Mouse (Mus musculus) lung, embryonic 16.5 days (tissue): ENCODE measurements around the gene Lmbr1l. TPM values are rescaled to one million over a fixed set of nuclear protein-coding genes. Genes with fewer than 3 reads are reported as not detected.
"Not testable (repeated sequence)": the region's sequence is repeated elsewhere in the genome, so short reads cannot be mapped to it uniquely, and the experiment has no call there.

Experiments used
- ATAC-seq: fragments of 200-750 bp; cut with Nextera tagmentation; 2 replicates; pipeline ENCODE4 v1.8.0; 2017; ENCODE audit warnings: low read depth, mild to moderate bottlenecking, moderate library complexity
- H3K27ac ChIP-seq: fragments of 300-500 bp; sonication (generic); 2 replicates; pipeline ENCODE4 v1.5.1; 2014; ENCODE audit warnings: mild to moderate bottlenecking, control low read depth, low read length
- H3K27me3 ChIP-seq: fragments of 300-500 bp; sonication (generic); 2 replicates; pipeline ENCODE4 v1.6.1; 2014; ENCODE audit warnings: low read depth, low read length, mixed read lengths; ENCODE audit not compliant: control insufficient read depth, insufficient read depth
- H3K36me3 ChIP-seq: fragments of 300-500 bp; sonication (generic); 2 replicates; pipeline ENCODE4 v1.6.1; 2014; ENCODE audit warnings: low read length; ENCODE audit not compliant: control insufficient read depth, insufficient read depth
- H3K4me1 ChIP-seq: fragments of 300-500 bp; sonication (generic); replicated peaks from 2 replicates; pipeline ENCODE4 v1.6.1; 2014; ENCODE audit warnings: low read length, mixed read lengths; ENCODE audit not compliant: control insufficient read depth, insufficient read depth
- H3K4me2 ChIP-seq: fragments of 300-500 bp; sonication (generic); 2 replicates; pipeline ENCODE4 v1.6.1; 2014; ENCODE audit warnings: low read depth, low read length, control low read depth
- H3K4me3 ChIP-seq: fragments of 300-500 bp; sonication (generic); 2 replicates; pipeline ENCODE4 v1.5.1; 2014; ENCODE audit warnings: mild to moderate bottlenecking, low read length, control low read depth
- H3K9ac ChIP-seq: fragments of 300-500 bp; sonication (generic); 2 replicates; pipeline ENCODE4 v1.6.1; 2014; ENCODE audit warnings: low read length, control low read depth
- H3K9me3 ChIP-seq: fragments of 300-500 bp; sonication (generic); 2 replicates; pipeline ENCODE4 v1.6.1; 2016; ENCODE audit warnings: low read length; ENCODE audit not compliant: control insufficient read depth
- WGBS: fragments of 180-500 bp; shearing (Covaris S2); extraction: QIAGEN DNeasy Blood & Tissue Kit; methylation state at CpG from one replicate; pipeline ENCODE4 v1.1.7; 2014; 5-methylcytosine and 5-hydroxymethylcytosine counted together
- polyA plus RNA-seq: library from polyadenylated mRNA; unstranded; fragments of >200 nt; fragmentation: Nextera tagmentation; extraction: Ambion mirVana; gene quantifications from 2 replicates; pipeline ENCODE4 v1.2.1, GENCODE M21; 2015

Gene Lmbr1l
- polyA plus RNA-seq, 1 experiment from 2014 or later = 15.7 TPM

- Histone ChIP-seq H3K4me2 (peak overlapping the region; percentile 55), H3K4me3 (peak overlapping the region; percentile 86), H3K9ac (peak overlapping the region; percentile 89), H3K9me3 (no peaks in the 10 kb centered on the region), H3K4me1 (peaks cover 2% of the 10 kb centered on the region; the same call in 1 of the 2 replicates), H3K27me3 (no peaks in the 10 kb centered on the region), H3K36me3 (peaks cover 4% of the 10 kb centered on the region; the same call in 1 of the 2 replicates), H3K27ac (peak overlapping the region; percentile 95)
- WGBS = under 1% methylated on average over 41 of the region's 41 CpGs
- peak; percentile 83 for ATAC-seq
These were observed 34.8 kb upstream of the Lmbr1l start for GRCm38 (mm10) chr15:98952751-98953400.

- peak overlapping the region; percentile 44; the same call in 1 of the 2 replicates for H3K27ac ChIP-seq
- WGBS = 19% methylated on average over 5 of the region's 5 CpGs
- peaks cover 4% of the 10 kb centered on the region; the same call in 1 of the 2 replicates for H3K36me3 ChIP-seq
- H3K4me2 ChIP-seq = peak overlapping the region; percentile 55
- no peaks in the 10 kb centered on the region for H3K27me3 ChIP-seq
- no peaks in the 10 kb centered on the region for H3K9me3 ChIP-seq
- peaks cover 2% of the 10 kb centered on the region; the same call in 1 of the 2 replicates for H3K4me1 ChIP-seq
- no peak for ATAC-seq
- peak overlapping the region; percentile 63 for H3K9ac ChIP-seq
- H3K4me3 ChIP-seq = peak overlapping the region; percentile 86
These were observed 34.0 kb upstream of the Lmbr1l start for GRCm38 (mm10) chr15:98952063-98952455.

DNA sequence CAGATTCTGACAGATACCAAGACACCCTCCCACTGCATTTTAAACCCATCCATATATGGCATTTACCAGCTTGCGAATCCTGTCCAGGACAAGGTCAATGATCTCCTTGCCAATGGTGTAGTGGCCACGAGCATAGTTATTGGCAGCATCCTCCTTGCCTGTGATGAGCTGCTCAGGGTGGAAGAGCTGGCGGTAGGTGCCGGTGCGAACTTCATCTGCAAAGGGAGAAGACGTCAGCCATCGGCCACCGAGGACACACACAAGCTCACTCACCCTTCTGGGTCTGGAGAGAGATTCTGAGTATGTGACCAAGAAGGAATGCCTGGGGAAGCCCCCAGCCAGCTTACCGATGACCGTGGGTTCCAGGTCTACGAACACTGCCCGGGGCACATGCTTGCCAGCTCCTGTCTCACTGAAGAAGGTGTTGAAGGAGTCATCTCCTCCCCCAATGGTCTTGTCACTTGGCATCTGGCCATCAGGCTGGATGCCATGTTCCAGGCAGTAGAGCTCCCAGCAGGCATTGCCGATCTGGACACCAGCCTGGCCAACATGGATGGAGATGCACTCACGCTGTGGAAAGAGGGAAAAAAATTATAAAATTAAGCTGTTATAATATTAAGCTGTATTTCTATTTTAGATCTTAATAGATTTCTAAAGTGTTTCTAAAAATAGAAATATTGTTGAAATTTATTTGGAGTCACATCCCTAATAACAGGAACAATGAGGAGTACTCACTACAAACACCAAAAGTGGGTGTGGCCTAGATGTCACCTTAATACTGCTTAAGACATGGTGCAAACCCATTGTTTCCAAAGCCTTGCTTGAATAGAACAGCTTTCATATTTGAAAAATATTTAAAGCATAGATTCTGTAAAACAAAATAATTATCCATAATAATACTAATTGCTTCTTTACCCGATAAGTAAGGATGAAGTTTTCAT lies 33.4 kb upstream of the Lmbr1l start:
- H3K27ac ChIP-seq, ATAC-seq, H3K36me3 ChIP-seq, H3K4me1 ChIP-seq, H3K9me3 ChIP-seq, H3K27me3 ChIP-seq: not testable (repeated sequence)
- peak overlapping the region; percentile 86 for H3K4me3 ChIP-seq
- peak overlapping the region; percentile 55 for H3K4me2 ChIP-seq
- peak overlapping the region; percentile 63; the same call in 1 of the 2 replicates for H3K9ac ChIP-seq
- 79% methylated on average over 11 of the region's 15 CpGs for WGBS

- Histone ChIP-seq H3K36me3 (peaks cover 4% of the 10 kb centered on the region; the same call in 1 of the 2 replicates), H3K27ac (no peak overlapping the region), H3K4me2 (no peak overlapping the region), H3K4me3 (no peak overlapping the region), H3K9ac (no peak overlapping the region), H3K4me1 (no peaks in the 10 kb centered on the region; the same call in 1 of the 2 replicates), H3K27me3 (no peaks in the 10 kb centered on the region), H3K9me3 (no peaks in the 10 kb centered on the region)
- no peak for ATAC-seq
- 73% methylated on average over 3 of the region's 3 CpGs for WGBS
These were observed 31.5 kb upstream of the Lmbr1l start for GRCm38 (mm10) chr15:98949607-98949892.

GRCm38 (mm10) chr15:98948857-98949606 lies 31.0 kb upstream of the Lmbr1l start:
- H3K4me3 ChIP-seq = no peak overlapping the region
- H3K27me3 ChIP-seq = no peaks in the 10 kb centered on the region
- H3K27ac ChIP-seq = no peak overlapping the region
- no peaks in the 10 kb centered on the region; the same call in 1 of the 2 replicates for H3K4me1 ChIP-seq
- no peak overlapping the region for H3K4me2 ChIP-seq
- no peaks in the 10 kb centered on the region for H3K9me3 ChIP-seq
- no peak for ATAC-seq
- H3K36me3 ChIP-seq = peaks cover 4% of the 10 kb centered on the region; the same call in 1 of the 2 replicates
- no peak overlapping the region for H3K9ac ChIP-seq
- WGBS = 69% methylated on average over 6 of the region's 6 CpGs

DNA sequence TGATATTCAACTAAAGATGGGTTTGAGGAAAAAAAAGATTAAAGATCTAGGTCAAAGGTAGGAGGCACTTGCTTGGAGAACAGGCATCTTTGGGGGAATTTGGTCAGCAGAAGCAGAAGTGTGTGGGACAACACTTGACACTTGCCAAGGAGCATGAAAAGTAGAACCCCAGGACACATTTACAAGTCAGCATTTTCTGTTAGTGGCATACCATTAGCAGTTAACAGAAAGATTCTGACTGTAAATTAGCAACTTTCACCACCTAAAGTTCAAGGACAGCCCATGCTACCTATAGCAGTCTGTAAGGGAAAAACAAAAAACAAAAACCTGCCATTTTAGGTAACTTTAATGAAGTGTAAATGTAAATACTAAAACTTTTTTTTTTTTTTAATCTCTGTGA lies 30.4 kb upstream of the Lmbr1l start:
- ATAC-seq = no peak
- Histone ChIP-seq H3K4me1 (no peaks in the 10 kb centered on the region; the same call in 1 of the 2 replicates), H3K27me3 (no peaks in the 10 kb centered on the region), H3K9ac (no peak overlapping the region), H3K27ac (no peak overlapping the region), H3K4me2 (no peak overlapping the region), H3K9me3 (no peaks in the 10 kb centered on the region), H3K4me3 (no peak overlapping the region), H3K36me3 (peaks cover 4% of the 10 kb centered on the region; the same call in 1 of the 2 replicates)

GRCm38 (mm10) chr15:98947884-98948283 lies 29.9 kb upstream of the Lmbr1l start:
- 43% methylated on average over 3 of the region's 3 CpGs for WGBS
- no peak for ATAC-seq

DNA sequence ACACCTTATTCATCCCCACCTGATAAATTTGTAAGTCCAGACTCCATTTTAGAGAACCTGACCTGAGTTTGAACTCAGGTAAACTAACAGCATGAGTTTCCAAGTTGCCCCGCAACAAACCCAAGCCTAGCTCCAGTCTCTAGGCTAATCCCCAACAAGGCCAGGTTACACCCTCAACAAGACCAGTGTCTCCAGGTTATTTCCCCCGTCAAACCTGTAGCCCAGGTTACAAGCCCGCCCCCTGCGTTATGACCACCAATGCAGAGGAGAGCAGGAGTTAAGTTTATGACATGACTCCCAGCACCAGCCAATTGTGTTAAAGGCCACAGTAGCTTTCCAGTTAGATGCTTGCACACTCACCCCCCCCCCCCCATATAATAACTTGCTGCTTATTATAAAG lies 25.1 kb upstream of the Lmbr1l start:
- ATAC-seq = no peak
- no peak overlapping the region for H3K27ac ChIP-seq
- WGBS = 62% methylated on average over 4 of the region's 4 CpGs

More at GRCm38 (mm10) chr15:98947884-98948283, 29.9 kb upstream of the Lmbr1l start:
- no peak overlapping the region for H3K4me2 ChIP-seq
- no peaks in the 10 kb centered on the region for H3K9me3 ChIP-seq
- H3K9ac ChIP-seq = no peak overlapping the region
- no peak overlapping the region for H3K4me3 ChIP-seq
- H3K4me1 ChIP-seq = no peaks in the 10 kb centered on the region; the same call in 1 of the 2 replicates
- no peak overlapping the region for H3K27ac ChIP-seq
- H3K27me3 ChIP-seq = no peaks in the 10 kb centered on the region
- H3K36me3 ChIP-seq = peaks cover 4% of the 10 kb centered on the region; the same call in 1 of the 2 replicates

More for the DNA sequence above, 25.1 kb upstream of the Lmbr1l start:
- H3K9ac ChIP-seq = no peak overlapping the region
- H3K4me2 ChIP-seq = no peak overlapping the region
- no peak overlapping the region for H3K4me3 ChIP-seq
- no peaks in the 10 kb centered on the region for H3K4me1 ChIP-seq
- H3K36me3 ChIP-seq = no peaks in the 10 kb centered on the region
- H3K27me3 ChIP-seq = no peaks in the 10 kb centered on the region
- no peaks in the 10 kb centered on the region for H3K9me3 ChIP-seq
